20 mouse cellular contexts compared by ENCODE assay signal in genomic region chr10:128511761-128512160, GRCm38 (mm10). TPM values are rescaled to one million over a fixed set of nuclear protein-coding genes. Genes with fewer than 3 reads are reported as not detected.
"Had no signal": no experiment of that assay in that cellular context is flagged by ENCODE, and none has a peak within 500 bp of the region (broad histone marks: within the 10 kb centered on the region; RNA-seq: fewer than 3 reads in every experiment).

No protein-coding gene starts in this region.

- ATAC-seq: midbrain, embryonic 13.5 days; midbrain, embryonic 15.5 days had no signal

- H3K4me2 ChIP-seq: lung, embryonic 14.5 days; midbrain, embryonic 11.5 days; midbrain, embryonic 13.5 days; midbrain, embryonic 15.5 days; neural tube, embryonic 13.5 days; neural tube, embryonic 15.5 days had no signal

- H3K9me3 ChIP-seq: megakaryocyte, embryonic 14.5 days; midbrain, embryonic 13.5 days; midbrain, embryonic 15.5 days; neural tube, embryonic 13.5 days; neural tube, embryonic 15.5 days had no signal

- H3K27ac ChIP-seq: macrophage; midbrain, embryonic 13.5 days; midbrain, embryonic 15.5 days; neural tube, embryonic 13.5 days; neural tube, embryonic 15.5 days had no signal

- H3K27me3 ChIP-seq: megakaryocyte, embryonic 14.5 days had no signal

- H3K4me3 ChIP-seq: megakaryocyte, embryonic 14.5 days; midbrain, embryonic 13.5 days; midbrain, embryonic 15.5 days; neural tube, embryonic 13.5 days; neural tube, embryonic 15.5 days had no signal

- H3K4me1 ChIP-seq: midbrain, embryonic 13.5 days; midbrain, embryonic 15.5 days; neural tube, embryonic 13.5 days; neural tube, embryonic 15.5 days had no signal

- DNase-seq: lung, adult 18-20 months; lung, embryonic 14.5 days; lung, postnatal 14 days; lung, postnatal 36 days; retina, postnatal 1 day; right cerebral cortex, adult 18-20 months; right cerebral cortex, postnatal 25 days; right cerebral cortex, postnatal 4 days; spleen, adult 18-20 months; thymus, adult 18-20 months; thymus, postnatal 14 days; thymus, postnatal 36 days had no signal

- H3K9ac ChIP-seq: lung, embryonic 14.5 days; midbrain, embryonic 13.5 days; midbrain, embryonic 15.5 days; neural tube, embryonic 13.5 days; neural tube, embryonic 15.5 days had no signal

- H3K36me3 ChIP-seq: midbrain, embryonic 15.5 days had no signal

RNA-seq across cellular contexts. Expression of gene Myl6b, which starts 13.3 kb away (rescaled TPM):
- total RNA-seq: monocyte, adult 5-6 weeks had no signal
